Mouse (Mus musculus): Measurements from ENCODE around the gene Sema3f. TPM values are rescaled to one million over a fixed set of nuclear protein-coding genes. Genes with fewer than 3 reads are reported as not detected.

Gene Sema3f
- polyA plus RNA-seq, 1 experiment: 88.1 TPM

DNA sequence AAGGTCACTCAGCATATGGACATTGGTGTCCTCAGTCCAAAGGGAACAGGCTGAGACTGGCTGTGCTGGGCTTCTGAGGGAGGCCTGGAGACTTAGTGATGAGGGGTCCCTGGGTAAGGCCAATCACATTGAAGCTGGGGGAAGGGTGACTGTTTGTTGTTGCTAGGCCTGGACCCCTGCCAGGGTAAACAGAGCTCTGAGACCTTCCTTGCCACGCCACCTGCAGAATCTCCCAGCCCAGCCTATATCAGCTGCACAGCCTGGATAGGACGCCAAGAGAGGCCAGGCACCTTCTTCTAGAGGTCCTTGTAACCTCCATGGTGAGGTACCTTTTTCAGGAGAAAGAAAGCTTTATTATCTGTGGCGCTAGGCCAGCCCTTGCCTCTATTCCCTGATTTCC, 41.4 kb downstream of the Sema3f start:
- no peak overlapping the region for H3K27ac ChIP-seq (ENCODE audit: insufficient read depth, low read length)
- H3K4me1 ChIP-seq (ENCODE audit: control insufficient read depth, insufficient read depth, low read length): no peaks in the 10 kb centered on the region
- H3K4me3 ChIP-seq (ENCODE audit: insufficient read depth, low read length): no peak overlapping the region
- no peak for TF ChIP-seq POLR2A (IDR thresholded peaks at IDR 0.05; ENCODE audit: low read depth, low read length)
- no peak for TF ChIP-seq CTCF (IDR thresholded peaks at IDR 0.05; ENCODE audit: borderline replicate concordance, insufficient read depth, low read length)

DNA sequence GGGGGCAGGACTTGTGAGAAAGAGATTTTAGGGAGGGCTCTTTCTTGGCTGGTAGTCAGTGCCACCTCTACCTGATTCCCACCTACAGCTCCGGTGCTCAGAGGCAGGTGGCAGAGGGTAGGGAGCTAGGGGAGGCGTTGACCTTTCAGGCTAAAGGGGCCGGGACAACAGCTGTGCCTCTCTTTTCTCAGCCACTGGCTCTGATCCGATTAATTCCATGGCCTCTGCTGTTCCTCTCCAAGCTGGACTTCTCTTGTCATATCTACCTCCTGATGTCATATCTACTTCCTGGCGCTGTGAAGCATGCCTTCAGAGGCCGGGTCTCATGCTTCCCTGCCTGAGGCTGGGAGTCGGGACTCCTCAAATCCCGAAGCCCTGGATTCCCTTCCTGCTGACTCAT, 42.3 kb downstream of the Sema3f start:
- TF ChIP-seq POLR2A (IDR thresholded peaks at IDR 0.05; ENCODE audit: low read depth, low read length): no peak
- no peak for TF ChIP-seq CTCF (IDR thresholded peaks at IDR 0.05; ENCODE audit: borderline replicate concordance, insufficient read depth, low read length)
- H3K4me3 ChIP-seq (ENCODE audit: insufficient read depth, low read length): no peak overlapping the region
- H3K4me1 ChIP-seq (ENCODE audit: control insufficient read depth, insufficient read depth, low read length): no peaks in the 10 kb centered on the region
- no peak overlapping the region for H3K27ac ChIP-seq (ENCODE audit: insufficient read depth, low read length)

DNA sequence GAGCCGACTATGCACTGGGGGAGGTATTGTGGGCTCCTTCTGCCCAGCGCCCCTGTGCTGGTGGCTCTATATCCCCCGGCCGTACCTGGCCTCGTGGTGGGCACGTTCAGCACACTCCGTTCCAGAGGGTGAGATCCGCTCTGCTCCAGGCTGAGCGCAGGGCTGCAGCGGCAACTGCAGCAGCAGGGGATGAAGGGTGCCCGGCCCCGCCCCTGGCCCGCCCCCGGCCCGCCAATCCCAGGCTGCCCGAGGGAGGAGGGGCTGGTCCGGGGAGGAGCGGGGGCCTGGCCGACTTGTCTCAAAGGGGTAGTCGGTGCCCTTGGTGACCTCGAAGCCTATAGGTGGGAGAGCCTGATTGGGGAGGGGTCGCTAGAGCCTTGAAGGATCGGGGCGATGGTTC, 43.1 kb downstream of the Sema3f start:
- peak; percentile 64 for TF ChIP-seq POLR2A (IDR thresholded peaks at IDR 0.05; ENCODE audit: low read depth, low read length)
- TF ChIP-seq CTCF (IDR thresholded peaks at IDR 0.05; ENCODE audit: borderline replicate concordance, insufficient read depth, low read length): no peak
- no peak overlapping the region for H3K27ac ChIP-seq (ENCODE audit: insufficient read depth, low read length)
- no peaks in the 10 kb centered on the region for H3K4me1 ChIP-seq (ENCODE audit: control insufficient read depth, insufficient read depth, low read length)
- peak overlapping the region; percentile 1; the same call in 1 of the 2 replicates for H3K4me3 ChIP-seq (ENCODE audit: insufficient read depth, low read length)

GRCm38 (mm10) chr9:107666751-107667205, 43.5 kb downstream of the Sema3f start:
- no peak overlapping the region for H3K27ac ChIP-seq (ENCODE audit: insufficient read depth, low read length)
- H3K4me3 ChIP-seq (ENCODE audit: insufficient read depth, low read length): peak overlapping the region; percentile 1; the same call in 1 of the 2 replicates
- no peaks in the 10 kb centered on the region for H3K4me1 ChIP-seq (ENCODE audit: control insufficient read depth, insufficient read depth, low read length)
- TF ChIP-seq CTCF (IDR thresholded peaks at IDR 0.05; ENCODE audit: borderline replicate concordance, insufficient read depth, low read length): no peak
- TF ChIP-seq POLR2A (IDR thresholded peaks at IDR 0.05; ENCODE audit: low read depth, low read length): no peak

DNA sequence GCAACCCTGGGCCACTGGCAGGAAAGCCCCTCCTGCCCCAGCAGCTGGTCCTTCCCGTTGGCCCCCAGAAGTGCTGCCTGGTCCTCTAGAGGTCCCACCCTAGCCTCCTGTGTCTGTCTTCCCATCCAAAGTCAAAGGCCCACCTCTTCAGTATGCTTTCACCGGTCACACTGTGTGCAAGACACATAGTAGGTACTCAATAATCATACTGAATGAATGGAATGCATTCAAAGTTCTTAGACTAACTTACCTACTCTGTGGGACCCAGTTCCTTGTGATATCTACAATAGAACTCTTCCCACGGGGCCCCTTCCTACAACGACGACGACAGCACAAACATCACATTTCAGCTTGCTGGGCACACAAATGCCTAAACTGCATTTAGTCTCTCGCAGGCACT, 45.0 kb downstream of the Sema3f start:
- H3K4me1 ChIP-seq (ENCODE audit: control insufficient read depth, insufficient read depth, low read length): no peaks in the 10 kb centered on the region
- TF ChIP-seq POLR2A (IDR thresholded peaks at IDR 0.05; ENCODE audit: low read depth, low read length) (no peak), CTCF (IDR thresholded peaks at IDR 0.05; ENCODE audit: borderline replicate concordance, insufficient read depth, low read length) (no peak)
- H3K4me3 ChIP-seq (ENCODE audit: insufficient read depth, low read length): no peak overlapping the region
- H3K27ac ChIP-seq (ENCODE audit: insufficient read depth, low read length): no peak overlapping the region

DNA sequence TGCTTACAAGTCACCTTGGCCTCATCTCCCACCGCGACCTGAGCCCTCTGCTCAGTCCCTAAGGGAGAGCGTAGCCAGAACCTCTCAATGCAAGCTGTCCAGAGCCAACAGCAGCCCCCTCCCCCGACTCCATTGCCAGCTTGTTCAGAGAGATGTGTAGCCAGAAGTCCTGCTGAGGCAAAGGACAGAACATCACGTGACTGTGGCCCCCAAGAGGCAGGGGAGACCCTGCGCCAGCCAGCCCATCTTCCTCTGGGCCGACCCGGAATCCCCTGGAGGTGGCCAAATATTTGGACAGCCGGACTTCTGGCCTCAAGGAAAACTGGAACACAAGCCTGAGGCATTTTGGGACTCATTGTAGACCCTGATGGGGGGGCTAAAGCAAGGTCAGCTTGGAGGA, 46.8 kb downstream of the Sema3f start:
- H3K4me3 ChIP-seq (ENCODE audit: insufficient read depth, low read length): no peak overlapping the region
- H3K4me1 ChIP-seq (ENCODE audit: control insufficient read depth, insufficient read depth, low read length): no peaks in the 10 kb centered on the region
- no peak overlapping the region for H3K27ac ChIP-seq (ENCODE audit: insufficient read depth, low read length)
- TF ChIP-seq POLR2A (IDR thresholded peaks at IDR 0.05; ENCODE audit: low read depth, low read length): no peak
- no peak for TF ChIP-seq CTCF (IDR thresholded peaks at IDR 0.05; ENCODE audit: borderline replicate concordance, insufficient read depth, low read length)

GRCm38 (mm10) chr9:107662342-107662741, 47.9 kb downstream of the Sema3f start:
- no peak overlapping the region for H3K27ac ChIP-seq (ENCODE audit: insufficient read depth, low read length)
- TF ChIP-seq POLR2A (IDR thresholded peaks at IDR 0.05; ENCODE audit: low read depth, low read length): no peak
- no peak for TF ChIP-seq CTCF (IDR thresholded peaks at IDR 0.05; ENCODE audit: borderline replicate concordance, insufficient read depth, low read length)
- no peaks in the 10 kb centered on the region for H3K4me1 ChIP-seq (ENCODE audit: control insufficient read depth, insufficient read depth, low read length)
- H3K4me3 ChIP-seq (ENCODE audit: insufficient read depth, low read length): no peak overlapping the region

DNA sequence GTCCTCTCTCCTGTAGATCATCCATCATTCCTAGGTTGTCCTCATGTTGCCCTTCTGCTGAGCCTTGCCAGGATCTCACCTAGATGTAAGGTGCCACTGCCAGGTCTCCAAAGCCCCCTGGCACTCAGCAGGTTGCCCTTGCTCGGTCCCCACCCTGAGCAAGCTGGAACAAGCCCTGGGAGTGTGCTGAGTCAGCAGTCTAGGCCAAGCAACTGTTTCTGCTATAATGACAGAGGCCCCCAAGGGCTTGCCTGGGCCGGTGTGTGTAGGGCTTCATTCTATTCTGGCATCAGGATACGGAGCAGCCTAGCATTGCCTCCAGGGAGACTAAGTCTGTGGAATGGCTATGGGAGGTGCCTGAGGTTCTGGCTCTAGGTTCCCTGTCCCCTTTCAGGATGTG, 49.5 kb downstream of the Sema3f start:
- TF ChIP-seq POLR2A (IDR thresholded peaks at IDR 0.05; ENCODE audit: low read depth, low read length) (no peak), CTCF (IDR thresholded peaks at IDR 0.05; ENCODE audit: borderline replicate concordance, insufficient read depth, low read length) (no peak)
- Histone ChIP-seq H3K4me1 (ENCODE audit: control insufficient read depth, insufficient read depth, low read length) (no peaks in the 10 kb centered on the region), H3K4me3 (ENCODE audit: insufficient read depth, low read length) (no peak overlapping the region), H3K27ac (ENCODE audit: insufficient read depth, low read length) (no peak overlapping the region)

DNA sequence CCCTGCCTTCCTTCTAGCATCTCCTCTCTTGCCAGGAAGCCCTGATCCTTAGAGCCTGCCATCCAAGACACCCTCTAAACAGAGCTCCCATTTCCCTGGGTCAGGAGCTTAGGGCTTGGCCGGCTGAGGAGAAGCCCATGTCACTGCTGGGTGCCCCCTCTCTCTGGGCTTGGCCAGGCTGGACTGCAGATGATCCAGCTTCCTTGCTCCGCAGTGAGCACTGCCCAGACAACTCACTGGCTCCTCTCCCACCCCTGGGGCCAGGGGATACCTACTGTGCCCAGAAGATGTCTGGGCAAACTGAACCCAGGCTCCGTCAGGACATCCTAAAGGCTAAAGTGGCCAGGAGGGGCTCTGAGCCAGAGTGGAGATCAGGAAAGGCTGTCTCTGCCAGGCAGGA, 50.3 kb downstream of the Sema3f start:
- Histone ChIP-seq H3K4me3 (ENCODE audit: insufficient read depth, low read length) (no peak overlapping the region), H3K4me1 (ENCODE audit: control insufficient read depth, insufficient read depth, low read length) (no peaks in the 10 kb centered on the region), H3K27ac (ENCODE audit: insufficient read depth, low read length) (no peak overlapping the region)
- no peak for TF ChIP-seq POLR2A (IDR thresholded peaks at IDR 0.05; ENCODE audit: low read depth, low read length)

GRCm38 (mm10) chr9:107659551-107659950, 50.7 kb downstream of the Sema3f start:
- Histone ChIP-seq H3K27ac (ENCODE audit: insufficient read depth, low read length) (no peak overlapping the region), H3K4me1 (ENCODE audit: control insufficient read depth, insufficient read depth, low read length) (no peaks in the 10 kb centered on the region)
- TF ChIP-seq POLR2A (IDR thresholded peaks at IDR 0.05; ENCODE audit: low read depth, low read length): no peak
- no peak for TF ChIP-seq CTCF (IDR thresholded peaks at IDR 0.05; ENCODE audit: borderline replicate concordance, insufficient read depth, low read length)

GRCm38 (mm10) chr9:107658096-107658495, 52.2 kb downstream of the Sema3f start:
- H3K4me1 ChIP-seq (ENCODE audit: control insufficient read depth, insufficient read depth, low read length): no peaks in the 10 kb centered on the region
- TF ChIP-seq POLR2A (IDR thresholded peaks at IDR 0.05; ENCODE audit: low read depth, low read length) (no peak), CTCF (IDR thresholded peaks at IDR 0.05; ENCODE audit: borderline replicate concordance, insufficient read depth, low read length) (no peak)
- no peak overlapping the region for H3K27ac ChIP-seq (ENCODE audit: insufficient read depth, low read length)
- no peak overlapping the region for H3K4me3 ChIP-seq (ENCODE audit: insufficient read depth, low read length)

More at GRCm38 (mm10) chr9:107659551-107659950, 50.7 kb downstream of the Sema3f start:
- H3K4me3 ChIP-seq (ENCODE audit: insufficient read depth, low read length): no peak overlapping the region
